Mouse (Mus musculus) midbrain, embryonic 11.5 days (tissue): ENCODE measurements around the gene Cage1. TPM values are rescaled to one million over a fixed set of nuclear protein-coding genes. Genes with fewer than 3 reads are reported as not detected.

Experiments
- ATAC-seq: fragments of 200-750 bp; cut with Nextera tagmentation; 2 replicates; pipeline ENCODE4 v1.8.0; 2017; ENCODE audit warnings: moderate TSS enrichment, moderate library complexity; ENCODE audit not compliant: low FRiP score
- DNase-seq: peaks from one replicate; pipeline ENCODE4 v3.0.0; 2015; ENCODE audit warnings: low spot score; ENCODE audit errors: missing footprints
- H3K27ac ChIP-seq: fragments of 300-500 bp; sonication (generic); 2 replicates; pipeline ENCODE4 v1.5.1; 2014; ENCODE audit warnings: low read depth, low read length
- H3K27me3 ChIP-seq: fragments of 300-500 bp; sonication (generic); 2 replicates; pipeline ENCODE4 v1.6.1; 2014; ENCODE audit warnings: mild to moderate bottlenecking, low read length, moderate library complexity, mixed read lengths; ENCODE audit not compliant: control insufficient read depth, insufficient read depth
- H3K36me3 ChIP-seq: fragments of 300-500 bp; sonication (generic); 2 replicates; pipeline ENCODE4 v1.6.1; 2014; ENCODE audit warnings: mild to moderate bottlenecking, low read length, moderate library complexity, mixed read lengths; ENCODE audit not compliant: control insufficient read depth, insufficient read depth
- H3K4me1 ChIP-seq: fragments of 300-500 bp; sonication (generic); 2 replicates; pipeline ENCODE4 v1.6.1; 2014; ENCODE audit warnings: low read length; ENCODE audit not compliant: control insufficient read depth, insufficient read depth
- H3K4me2 ChIP-seq: fragments of 300-500 bp; sonication (generic); 2 replicates; pipeline ENCODE4 v1.6.1; 2014; ENCODE audit warnings: mild to moderate bottlenecking, moderate library complexity
- H3K4me3 ChIP-seq: fragments of 300-500 bp; sonication (generic); 2 replicates; pipeline ENCODE4 v1.5.1; 2014; ENCODE audit warnings: low read depth, low read length
- H3K9ac ChIP-seq: fragments of 300-500 bp; sonication (generic); 2 replicates; pipeline ENCODE4 v1.6.1; 2014; ENCODE audit warnings: low read length
- H3K9me3 ChIP-seq: fragments of 300-500 bp; sonication (generic); 2 replicates; pipeline ENCODE4 v1.6.1; 2016; ENCODE audit warnings: low read length; ENCODE audit not compliant: control insufficient read depth
- WGBS: fragments of 180-500 bp; shearing (Covaris S2); extraction: QIAGEN DNeasy Blood & Tissue Kit; methylation state at CpG from one replicate; pipeline ENCODE4 v1.1.7; 2014; 5-methylcytosine and 5-hydroxymethylcytosine counted together
- polyA plus RNA-seq: library from polyadenylated mRNA; unstranded; fragments of >200 nt; fragmentation: Nextera tagmentation; extraction: Ambion mirVana; gene quantifications from 2 replicates; pipeline ENCODE4 v1.2.1, GENCODE M21; 2014

Gene Cage1
- polyA plus RNA-seq, 1 experiment from 2014 or later = 0.94 TPM

DNA sequence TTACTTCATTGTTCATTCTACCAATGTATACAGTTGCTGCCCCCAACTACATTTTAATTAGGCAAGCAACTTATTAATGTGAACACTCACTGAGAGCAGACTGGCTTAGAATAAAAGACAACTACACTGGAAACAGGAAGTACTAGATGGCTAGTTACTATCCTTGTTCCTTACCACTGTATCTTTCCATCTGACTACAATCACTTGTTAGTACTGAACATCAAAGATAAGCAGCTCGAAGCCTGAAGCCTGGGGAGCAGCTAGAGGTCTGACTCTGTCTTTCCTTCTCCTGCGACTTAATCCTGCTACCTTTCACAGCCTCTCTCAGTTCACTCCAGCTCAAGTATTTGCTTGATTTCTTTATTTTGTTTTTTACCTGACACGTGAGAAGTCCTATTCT, 18.1 kb downstream of the Cage1 start:
- DNase-seq (no peak), ATAC-seq (no peak)
- no peak overlapping the region for H3K9ac ChIP-seq
- no peaks in the 10 kb centered on the region for H3K4me1 ChIP-seq
- H3K4me2 ChIP-seq = no peak overlapping the region
- no peak overlapping the region for H3K4me3 ChIP-seq
- H3K9me3 ChIP-seq = no peaks in the 10 kb centered on the region
- no peaks in the 10 kb centered on the region for H3K36me3 ChIP-seq
- H3K27me3 ChIP-seq = no peaks in the 10 kb centered on the region
- H3K27ac ChIP-seq = no peak overlapping the region
- 75% methylated on average over 3 of the region's 3 CpGs for WGBS

- no peak for DNase-seq
- no peak for ATAC-seq
- Histone ChIP-seq H3K9ac (no peak overlapping the region), H3K4me2 (no peak overlapping the region), H3K4me1 (no peaks in the 10 kb centered on the region), H3K9me3 (no peaks in the 10 kb centered on the region), H3K27ac (no peak overlapping the region), H3K27me3 (no peaks in the 10 kb centered on the region), H3K4me3 (no peak overlapping the region), H3K36me3 (no peaks in the 10 kb centered on the region)
- 93% methylated on average over 4 of the region's 4 CpGs for WGBS
Observed at GRCm38 (mm10) chr13:38015591-38015990, 21.3 kb downstream of the Cage1 start.

- H3K36me3 ChIP-seq = no peaks in the 10 kb centered on the region
- 87% methylated on average over 5 of the region's 5 CpGs for WGBS
Observed at GRCm38 (mm10) chr13:38012436-38012835, 24.4 kb downstream of the Cage1 start.

GRCm38 (mm10) chr13:38010444-38010910, 26.4 kb downstream of the Cage1 start:
- DNase-seq = no peak
- ATAC-seq = no peak

More at GRCm38 (mm10) chr13:38012436-38012835, 24.4 kb downstream of the Cage1 start:
- H3K4me2 ChIP-seq = no peak overlapping the region
- no peaks in the 10 kb centered on the region for H3K4me1 ChIP-seq
- no peak for ATAC-seq
- no peaks in the 10 kb centered on the region for H3K27me3 ChIP-seq
- no peaks in the 10 kb centered on the region for H3K9me3 ChIP-seq
- H3K9ac ChIP-seq = no peak overlapping the region
- DNase-seq = no peak
- H3K27ac ChIP-seq = no peak overlapping the region
- H3K4me3 ChIP-seq = no peak overlapping the region

GRCm38 (mm10) chr13:38009721-38010408, 27.0 kb downstream of the Cage1 start:
- Histone ChIP-seq H3K4me1 (no peaks in the 10 kb centered on the region), H3K9me3 (no peaks in the 10 kb centered on the region), H3K9ac (no peak overlapping the region), H3K27me3 (no peaks in the 10 kb centered on the region), H3K36me3 (no peaks in the 10 kb centered on the region), H3K4me2 (no peak overlapping the region), H3K27ac (no peak overlapping the region), H3K4me3 (no peak overlapping the region)
- DNase-seq = no peak
- 86% methylated on average over 5 of the region's 5 CpGs for WGBS
- ATAC-seq = no peak

More at GRCm38 (mm10) chr13:38010444-38010910, 26.4 kb downstream of the Cage1 start:
- Histone ChIP-seq H3K36me3 (no peaks in the 10 kb centered on the region), H3K4me2 (no peak overlapping the region), H3K27me3 (no peaks in the 10 kb centered on the region), H3K4me1 (no peaks in the 10 kb centered on the region), H3K9me3 (no peaks in the 10 kb centered on the region), H3K4me3 (no peak overlapping the region), H3K9ac (no peak overlapping the region), H3K27ac (no peak overlapping the region)
- 72% methylated on average over 5 of the region's 5 CpGs for WGBS

- H3K4me2 ChIP-seq = no peak overlapping the region
- DNase-seq (no peak), ATAC-seq (no peak)
- no peak overlapping the region for H3K4me3 ChIP-seq
- no peaks in the 10 kb centered on the region for H3K4me1 ChIP-seq
- H3K9me3 ChIP-seq = no peaks in the 10 kb centered on the region
- H3K27ac ChIP-seq = no peak overlapping the region
- WGBS = 92% methylated on average over 2 of the region's 2 CpGs
- no peaks in the 10 kb centered on the region for H3K36me3 ChIP-seq
- no peak overlapping the region for H3K9ac ChIP-seq
- no peaks in the 10 kb centered on the region for H3K27me3 ChIP-seq
Observed at GRCm38 (mm10) chr13:38007972-38008371, 28.9 kb downstream of the Cage1 start.

DNA sequence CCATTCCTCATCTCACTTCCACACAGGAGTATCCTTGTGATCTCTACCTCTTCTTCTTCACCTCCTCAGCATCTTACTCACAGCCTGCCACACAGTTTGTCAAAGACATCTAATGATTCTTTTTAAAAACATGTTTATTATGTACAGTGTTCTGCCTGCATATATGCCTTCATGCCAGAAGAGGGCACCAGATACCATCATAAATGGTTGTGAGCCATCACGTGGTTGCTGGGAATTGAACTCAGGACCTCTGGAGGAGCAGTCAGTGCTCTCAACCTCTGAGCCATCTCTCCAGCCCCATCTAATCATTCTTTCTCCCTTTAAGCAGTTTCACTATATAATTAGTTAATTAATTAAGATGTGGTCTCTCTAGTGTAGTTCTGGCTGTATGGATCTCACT, 34.4 kb downstream of the Cage1 start:
- ATAC-seq (no peak), DNase-seq (no peak)
- Histone ChIP-seq H3K36me3 (no peaks in the 10 kb centered on the region), H3K4me3 (no peak overlapping the region), H3K27me3 (no peaks in the 10 kb centered on the region), H3K27ac (no peak overlapping the region), H3K4me1 (no peaks in the 10 kb centered on the region), H3K9me3 (no peaks in the 10 kb centered on the region), H3K4me2 (no peak overlapping the region), H3K9ac (no peak overlapping the region)
- 35% methylated on average over 1 of the region's 1 CpGs for WGBS

GRCm38 (mm10) chr13:37999713-38000112, 37.2 kb downstream of the Cage1 start:
- 66% methylated on average over 3 of the region's 3 CpGs for WGBS
- ATAC-seq (no peak), DNase-seq (no peak)
- Histone ChIP-seq H3K4me2 (no peak overlapping the region), H3K36me3 (no peaks in the 10 kb centered on the region), H3K27ac (no peak overlapping the region), H3K9me3 (no peaks in the 10 kb centered on the region), H3K4me3 (no peak overlapping the region), H3K9ac (no peak overlapping the region), H3K27me3 (no peaks in the 10 kb centered on the region), H3K4me1 (no peaks in the 10 kb centered on the region)

DNA sequence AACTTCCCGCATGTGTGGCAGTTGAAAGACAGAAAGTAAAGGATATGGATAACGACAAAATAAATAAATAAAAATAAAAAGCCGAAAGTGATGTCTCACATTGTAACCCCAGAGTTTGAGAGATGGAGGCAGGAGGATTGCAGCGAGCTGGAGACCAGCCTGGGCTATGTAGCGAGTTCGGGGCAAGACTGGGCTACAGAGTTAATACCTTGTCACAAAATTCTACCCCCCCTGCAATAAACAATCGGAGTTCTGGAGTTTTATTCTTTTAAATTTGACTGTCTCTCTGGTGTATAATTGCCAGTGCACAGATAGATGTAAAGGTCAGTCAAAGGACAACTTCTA, 42.5 kb downstream of the Cage1 start:
- Histone ChIP-seq H3K9me3 (no peaks in the 10 kb centered on the region), H3K27ac (no peak overlapping the region; the same call in 1 of the 2 replicates), H3K4me2 (peak overlapping the region; percentile 42), H3K4me1 (peaks cover 5% of the 10 kb centered on the region), H3K27me3 (no peaks in the 10 kb centered on the region), H3K9ac (peak overlapping the region; percentile 93), H3K36me3 (peaks cover 3% of the 10 kb centered on the region; the same call in 1 of the 2 replicates), H3K4me3 (peak overlapping the region; percentile 89)
- ATAC-seq (peak; percentile 71), DNase-seq (peak; percentile 89)
- 27% methylated on average over 7 of the region's 7 CpGs for WGBS
